Mouse (Mus musculus): ENCODE measurements at regions not wholly inside any gene's neighbourhood (a gene's known extent, or its start where the extent isn't known, plus 50 kb on each side); places are given as distances from the start of the nearest gene placed in this dataset.

DNA sequence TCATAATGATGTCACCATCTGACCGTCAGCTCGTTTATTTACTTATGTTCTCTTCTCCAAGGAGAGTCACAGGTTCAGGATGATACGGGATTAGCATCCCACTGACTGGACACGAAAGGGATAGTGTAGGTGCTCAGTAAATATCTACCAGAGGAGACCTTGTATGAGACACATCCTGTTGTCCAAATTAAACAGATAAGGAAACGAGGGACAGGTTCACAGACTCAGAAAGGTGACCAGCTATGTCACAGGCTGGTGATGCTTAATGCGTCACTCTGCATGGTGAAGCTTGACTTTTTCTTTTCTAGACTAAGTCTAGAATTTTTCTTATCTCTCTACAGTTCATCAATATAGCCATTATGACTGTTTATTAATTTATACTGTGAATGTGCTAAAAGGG is 235.2 kb upstream of the Sall1 start:
- 69% methylated on average over 6 of the region's 6 CpGs for WGBS
- H3K27me3 ChIP-seq (ENCODE audit: control insufficient read depth, insufficient read depth, low read length) = no peaks in the 10 kb centered on the region
- TF ChIP-seq CTCF (IDR thresholded peaks at IDR 0.05; ENCODE audit: extremely low read depth, insufficient read length, insufficient replicate concordance, low read depth, low read length) = no peak
- TF ChIP-seq POLR2A (IDR thresholded peaks at IDR 0.05; ENCODE audit: low read depth, low read length) = no peak
- no peaks in the 10 kb centered on the region for H3K36me3 ChIP-seq (ENCODE audit: control insufficient read depth, insufficient read depth, low read length)
- H3K4me1 ChIP-seq (ENCODE audit: control insufficient read depth, insufficient read depth, insufficient read length, low read length) = peaks cover 3% of the 10 kb centered on the region; the same call in 1 of the 2 replicates
- no peak overlapping the region for H3K4me3 ChIP-seq (ENCODE audit: low read depth, low read length)
- H3K27ac ChIP-seq (ENCODE audit: insufficient read depth, low read depth, low read length) = no peak overlapping the region

- WGBS = 82% methylated on average over 4 of the region's 4 CpGs
- H3K36me3 ChIP-seq (ENCODE audit: control insufficient read depth, insufficient read depth, low read length) = no peaks in the 10 kb centered on the region
- H3K27ac ChIP-seq (ENCODE audit: insufficient read depth, low read depth, low read length) = no peak overlapping the region
- no peak overlapping the region for H3K4me3 ChIP-seq (ENCODE audit: low read depth, low read length)
- no peaks in the 10 kb centered on the region for H3K27me3 ChIP-seq (ENCODE audit: control insufficient read depth, insufficient read depth, low read length)
- TF ChIP-seq POLR2A (IDR thresholded peaks at IDR 0.05; ENCODE audit: low read depth, low read length) = no peak
- TF ChIP-seq CTCF (IDR thresholded peaks at IDR 0.05; ENCODE audit: extremely low read depth, insufficient read length, insufficient replicate concordance, low read depth, low read length) = no peak
- 0 out of 2 replicates have a peak, but pooled peaks cover 2% of the 10 kb centered on the region for H3K4me1 ChIP-seq (ENCODE audit: control insufficient read depth, insufficient read depth, insufficient read length, low read length)
Observed at GRCm38 (mm10) chr8:89273276-89273675, 229.3 kb upstream of the Sall1 start.

GRCm38 (mm10) chr8:89272381-89272815 is 228.4 kb upstream of the Sall1 start:
- Histone ChIP-seq H3K4me1 (ENCODE audit: control insufficient read depth, insufficient read depth, insufficient read length, low read length) (0 out of 2 replicates have a peak, but pooled peaks cover 2% of the 10 kb centered on the region), H3K27ac (ENCODE audit: insufficient read depth, low read depth, low read length) (no peak overlapping the region), H3K36me3 (ENCODE audit: control insufficient read depth, insufficient read depth, low read length) (no peaks in the 10 kb centered on the region), H3K4me3 (ENCODE audit: low read depth, low read length) (peak overlapping the region; percentile 56), H3K27me3 (ENCODE audit: control insufficient read depth, insufficient read depth, low read length) (no peaks in the 10 kb centered on the region)
- no peak for TF ChIP-seq POLR2A (IDR thresholded peaks at IDR 0.05; ENCODE audit: low read depth, low read length)
- no peak for TF ChIP-seq CTCF (IDR thresholded peaks at IDR 0.05; ENCODE audit: extremely low read depth, insufficient read length, insufficient replicate concordance, low read depth, low read length)
- 1% methylated on average over 28 of the region's 28 CpGs for WGBS

DNA sequence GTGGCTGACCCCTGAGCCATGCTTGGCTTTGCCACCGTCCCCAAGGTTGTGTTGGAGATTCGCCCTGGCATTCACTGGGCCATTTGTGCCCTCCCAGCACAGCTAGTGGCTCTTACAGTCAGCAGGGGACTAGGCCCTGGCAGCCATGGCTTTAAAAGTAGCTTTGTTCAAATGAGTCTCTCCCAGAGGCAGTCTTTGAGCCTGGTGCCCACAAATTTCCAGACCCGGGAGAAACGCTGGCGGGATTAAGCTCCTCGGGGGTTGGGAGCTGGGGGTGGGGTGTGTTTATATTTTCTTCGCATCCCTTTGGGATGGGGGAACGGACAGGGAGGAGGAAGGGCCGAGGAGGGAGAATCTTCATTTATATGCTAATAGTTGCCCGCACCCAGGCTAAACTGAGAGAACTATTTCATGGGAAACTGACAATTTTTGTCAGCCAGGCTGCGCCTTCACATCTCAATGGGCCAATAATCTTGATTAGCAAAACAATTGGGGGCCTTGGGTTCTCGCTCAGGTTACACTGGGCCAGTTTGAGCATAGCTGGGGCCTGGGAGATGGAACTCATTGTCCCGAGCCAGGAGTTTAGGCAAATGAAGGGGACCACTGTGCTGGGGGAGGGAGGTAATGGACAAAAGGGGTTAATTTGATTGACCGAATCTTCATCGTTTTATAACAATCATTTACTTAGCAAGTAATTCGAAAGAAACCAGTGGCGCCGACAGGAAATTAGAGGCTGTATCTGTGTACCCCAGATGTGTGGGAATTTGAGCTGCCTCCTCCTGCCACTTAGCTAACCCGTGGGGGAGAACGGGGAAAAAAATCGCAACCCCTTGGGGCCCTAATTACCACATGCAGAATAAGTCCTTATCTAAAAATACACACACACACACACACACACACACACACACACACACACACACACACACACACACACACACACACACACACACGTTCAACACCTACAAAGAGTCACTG is 227.7 kb upstream of the Sall1 start:
- Histone ChIP-seq H3K36me3 (ENCODE audit: control insufficient read depth, insufficient read depth, low read length) (no peaks in the 10 kb centered on the region), H3K27me3 (ENCODE audit: control insufficient read depth, insufficient read depth, low read length) (no peaks in the 10 kb centered on the region), H3K27ac (ENCODE audit: insufficient read depth, low read depth, low read length) (no peak overlapping the region), H3K4me1 (ENCODE audit: control insufficient read depth, insufficient read depth, insufficient read length, low read length) (0 out of 2 replicates have a peak, but pooled peaks cover 2% of the 10 kb centered on the region), H3K4me3 (ENCODE audit: low read depth, low read length) (peak overlapping the region; percentile 56)
- 64% methylated on average over 22 of the region's 22 CpGs for WGBS
- no peak for TF ChIP-seq CTCF (IDR thresholded peaks at IDR 0.05; ENCODE audit: extremely low read depth, insufficient read length, insufficient replicate concordance, low read depth, low read length)
- no peak for TF ChIP-seq POLR2A (IDR thresholded peaks at IDR 0.05; ENCODE audit: low read depth, low read length)

DNA sequence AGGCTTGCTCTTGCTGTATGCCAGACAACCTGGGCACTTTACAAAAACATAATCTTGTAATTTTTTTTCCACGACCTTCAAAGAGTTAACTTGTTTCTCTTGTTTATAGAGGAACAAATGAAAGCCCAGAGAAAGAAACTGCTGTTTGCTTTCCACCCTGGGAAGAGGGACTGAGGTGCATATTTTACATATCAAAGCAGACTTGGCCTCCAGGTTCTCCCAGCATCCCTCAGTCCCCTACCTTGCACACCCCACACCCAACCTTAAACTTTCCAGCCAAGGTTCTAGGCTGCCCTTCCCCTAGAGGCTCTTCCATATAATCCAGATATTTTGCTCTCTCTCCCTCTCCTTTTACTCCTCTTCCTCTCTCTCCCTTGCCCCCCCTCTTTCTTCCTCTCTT is 226.0 kb upstream of the Sall1 start:
- TF ChIP-seq POLR2A (IDR thresholded peaks at IDR 0.05; ENCODE audit: low read depth, low read length) = no peak
- TF ChIP-seq CTCF (IDR thresholded peaks at IDR 0.05; ENCODE audit: extremely low read depth, insufficient read length, insufficient replicate concordance, low read depth, low read length) = no peak
- WGBS = 63% methylated on average over 1 of the region's 1 CpGs
- H3K27ac ChIP-seq (ENCODE audit: insufficient read depth, low read depth, low read length) = no peak overlapping the region

DNA sequence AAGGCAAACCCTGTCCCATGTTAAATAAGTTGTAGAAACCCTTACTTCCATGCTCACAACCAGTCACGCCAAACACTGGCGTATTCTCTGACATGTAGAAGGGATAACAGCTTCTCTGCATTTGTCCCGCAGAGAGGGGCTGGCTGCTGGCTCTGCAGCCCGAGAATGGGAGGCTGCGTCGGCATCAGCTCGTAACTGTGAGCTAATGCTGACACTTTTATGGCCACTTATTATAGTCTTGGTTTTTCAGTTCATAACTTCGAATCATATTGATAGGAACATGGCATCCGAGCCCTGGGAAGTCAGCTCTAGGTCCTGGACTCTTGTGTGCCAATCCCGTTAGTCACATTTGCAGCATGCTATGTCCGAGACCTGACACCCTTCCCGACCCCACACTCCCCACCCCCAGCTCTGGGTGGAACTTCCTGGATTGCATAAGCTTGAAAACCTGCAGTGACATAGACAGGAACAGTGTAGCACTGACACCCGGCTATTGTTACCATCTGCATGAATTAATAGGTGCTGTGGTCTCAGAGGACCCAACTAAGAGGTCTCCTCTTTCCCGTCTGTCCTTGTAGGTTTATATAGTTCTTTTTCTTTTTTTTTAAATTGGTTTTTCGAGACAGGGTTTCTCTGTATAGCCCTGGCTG is 217.3 kb upstream of the Sall1 start:
- Histone ChIP-seq H3K27me3 (ENCODE audit: control insufficient read depth, insufficient read depth, low read length) (no peaks in the 10 kb centered on the region), H3K4me3 (ENCODE audit: low read depth, low read length) (no peak overlapping the region), H3K36me3 (ENCODE audit: control insufficient read depth, insufficient read depth, low read length) (no peaks in the 10 kb centered on the region), H3K4me1 (ENCODE audit: control insufficient read depth, insufficient read depth, insufficient read length, low read length) (no peaks in the 10 kb centered on the region), H3K27ac (ENCODE audit: insufficient read depth, low read depth, low read length) (no peak overlapping the region)
- TF ChIP-seq POLR2A (IDR thresholded peaks at IDR 0.05; ENCODE audit: low read depth, low read length) (no peak), CTCF (IDR thresholded peaks at IDR 0.05; ENCODE audit: extremely low read depth, insufficient read length, insufficient replicate concordance, low read depth, low read length) (no peak)
- WGBS = 73% methylated on average over 15 of the region's 15 CpGs

More for the DNA sequence above, 226.0 kb upstream of the Sall1 start:
- no peaks in the 10 kb centered on the region for H3K36me3 ChIP-seq (ENCODE audit: control insufficient read depth, insufficient read depth, low read length)
- no peak overlapping the region for H3K4me3 ChIP-seq (ENCODE audit: low read depth, low read length)
- H3K27me3 ChIP-seq (ENCODE audit: control insufficient read depth, insufficient read depth, low read length) = no peaks in the 10 kb centered on the region
- 0 out of 2 replicates have a peak, but pooled peaks cover 2% of the 10 kb centered on the region for H3K4me1 ChIP-seq (ENCODE audit: control insufficient read depth, insufficient read depth, insufficient read length, low read length)

GRCm38 (mm10) chr8:89259881-89260280 is 215.9 kb upstream of the Sall1 start:
- no peak for TF ChIP-seq POLR2A (IDR thresholded peaks at IDR 0.05; ENCODE audit: low read depth, low read length)
- TF ChIP-seq CTCF (IDR thresholded peaks at IDR 0.05; ENCODE audit: extremely low read depth, insufficient read length, insufficient replicate concordance, low read depth, low read length) = no peak
- no peaks in the 10 kb centered on the region for H3K4me1 ChIP-seq (ENCODE audit: control insufficient read depth, insufficient read depth, insufficient read length, low read length)
- no peak overlapping the region for H3K27ac ChIP-seq (ENCODE audit: insufficient read depth, low read depth, low read length)
- no peaks in the 10 kb centered on the region for H3K36me3 ChIP-seq (ENCODE audit: control insufficient read depth, insufficient read depth, low read length)
- 81% methylated on average over 5 of the region's 5 CpGs for WGBS
- no peak overlapping the region for H3K4me3 ChIP-seq (ENCODE audit: low read depth, low read length)
- H3K27me3 ChIP-seq (ENCODE audit: control insufficient read depth, insufficient read depth, low read length) = no peaks in the 10 kb centered on the region

All from small intestine, adult 2 months (tissue).